Mouse (Mus musculus) G1E (cell line): ENCODE data around the gene St6galnac3.

ENCODE experiments used
- CTCF ChIP-seq: IDR thresholded peaks from 2 replicates; pipeline ENCODE4 v1.5.1; 2012; ENCODE audit warnings: low read depth, low read length, inconsistent platforms, mixed read lengths
- TAL1 ChIP-seq: conservative IDR thresholded peaks from 2 replicates; pipeline ENCODE4 v1.6.1; 2012; ENCODE audit warnings: low read depth, low read length, inconsistent platforms, mixed read lengths

DNA sequence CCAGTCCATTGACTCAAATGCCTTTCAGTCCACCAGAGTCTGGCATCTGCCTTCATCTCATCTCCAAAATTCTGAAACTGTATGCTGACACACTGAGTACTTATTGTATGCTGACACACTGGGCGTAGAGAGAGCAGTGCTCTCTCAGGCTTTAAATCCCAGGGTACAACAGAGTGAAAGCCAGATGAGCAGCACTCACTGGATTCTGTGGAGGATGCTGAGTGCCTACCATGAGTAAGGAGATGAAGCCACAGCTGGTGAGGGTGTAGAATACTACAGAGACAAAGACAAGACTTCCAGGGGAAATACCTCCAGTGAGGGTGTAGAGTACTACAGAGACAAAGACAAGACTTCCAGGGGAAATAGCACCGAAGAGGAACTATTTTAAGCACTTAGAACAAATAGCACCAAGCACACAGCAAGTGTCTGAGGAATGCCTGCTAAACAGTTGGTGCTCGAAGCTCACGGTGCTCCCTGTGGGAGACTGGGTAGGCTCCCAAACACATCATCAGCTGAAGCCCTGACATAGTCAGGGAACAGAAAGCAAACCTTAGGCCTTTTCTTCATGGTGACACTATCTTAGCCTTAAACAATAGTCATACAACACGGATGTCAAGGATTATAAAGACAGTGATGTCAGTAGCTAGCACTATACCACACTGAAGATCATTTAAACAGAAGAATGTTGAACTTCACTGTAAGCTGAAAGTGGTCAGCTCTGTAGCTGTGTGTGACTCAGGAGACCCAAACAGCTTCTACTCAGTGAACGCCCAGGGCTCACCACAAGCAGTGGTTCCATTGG, 370.6 kb downstream of the St6galnac3 start:
- TF ChIP-seq CTCF (no peak), TAL1 (no peak)
